Mouse (Mus musculus) naive thymus-derived CD4-positive, alpha-beta T cell, adult 2 months (primary cell): ENCODE data around the gene Traf3ip2.

ENCODE experiments used
- DNase-seq: peaks from one replicate; pipeline ENCODE4 v3.0.0-alpha.2; 2011; ENCODE audit warnings: low read depth

The Traf3ip2 gene

GRCm38 (mm10) chr10:39601068-39601467, 11.7 kb upstream of the Traf3ip2 start:
- DNase-seq, result no peak

- DNase-seq, result no peak
Observed at GRCm38 (mm10) chr10:39606434-39606833, 6.3 kb upstream of the Traf3ip2 start.

- DNase-seq, result no peak
Observed at GRCm38 (mm10) chr10:39611234-39611633, 1.5 kb upstream of the Traf3ip2 start.

- DNase-seq, result no peak
Observed at GRCm38 (mm10) chr10:39612131-39612530, 603 bp upstream of the Traf3ip2 start.

GRCm38 (mm10) chr10:39612989-39613831, 476 bp downstream of the Traf3ip2 start:
- DNase-seq, result peak; percentile 87

GRCm38 (mm10) chr10:39613973-39614372, 1.2 kb downstream of the Traf3ip2 start:
- peak; percentile 38 for DNase-seq

- DNase-seq, result no peak
Observed at GRCm38 (mm10) chr10:39614676-39615075, 1.9 kb downstream of the Traf3ip2 start.

GRCm38 (mm10) chr10:39615531-39616229, 2.9 kb downstream of the Traf3ip2 start:
- no peak for DNase-seq

GRCm38 (mm10) chr10:39616230-39616590, 3.5 kb downstream of the Traf3ip2 start:
- DNase-seq, result no peak

- DNase-seq, result no peak
Observed at GRCm38 (mm10) chr10:39616626-39617025, 3.9 kb downstream of the Traf3ip2 start.

- DNase-seq, result no peak
Observed at GRCm38 (mm10) chr10:39618431-39618830, 5.7 kb downstream of the Traf3ip2 start.

GRCm38 (mm10) chr10:39620626-39621025, 7.9 kb downstream of the Traf3ip2 start:
- no peak for DNase-seq

GRCm38 (mm10) chr10:39623806-39624205, 11.1 kb downstream of the Traf3ip2 start:
- no peak for DNase-seq

- DNase-seq, result peak; percentile 41
Observed at GRCm38 (mm10) chr10:39624837-39625625, 12.3 kb downstream of the Traf3ip2 start.

GRCm38 (mm10) chr10:39625626-39626260, 13.0 kb downstream of the Traf3ip2 start:
- DNase-seq, result peak; percentile 54

GRCm38 (mm10) chr10:39626376-39626775, 13.6 kb downstream of the Traf3ip2 start:
- no peak for DNase-seq

- DNase-seq, result no peak
Observed at GRCm38 (mm10) chr10:39628799-39629517, 16.2 kb downstream of the Traf3ip2 start.

- DNase-seq, result no peak
Observed at GRCm38 (mm10) chr10:39629746-39630552, 17.2 kb downstream of the Traf3ip2 start.

- DNase-seq, result no peak
Observed at GRCm38 (mm10) chr10:39630811-39631210, 18.1 kb downstream of the Traf3ip2 start.

- DNase-seq, result no peak
Observed at GRCm38 (mm10) chr10:39631627-39632026, 18.9 kb downstream of the Traf3ip2 start.
